Comparison of ENCODE assay signal across 8 mouse cellular contexts in genomic region chr8:95688073-95688672, GRCm38 (mm10). TPM values are rescaled to one million over a fixed set of nuclear protein-coding genes. Genes with fewer than 3 reads are reported as not detected.
DNase-seq lines count a peak whose midpoint lies in the region; ATAC-seq and TF ChIP-seq lines count a peak whose summit lies in the region.
"Had no signal": no experiment of that assay in that cellular context is flagged by ENCODE, and none has a peak within 500 bp of the region (broad histone marks: within the 10 kb centered on the region; RNA-seq: fewer than 3 reads in every experiment).

No protein-coding gene starts in this region.

- ATAC-seq in forebrain, postnatal 0 days: peak; percentile 68
- ATAC-seq in midbrain, embryonic 16.5 days: no peak

- 0 out of 2 replicates have a peak, but pooled peaks have one; percentile 11 for TF ChIP-seq CTCF in layer of hippocampus, adult 2 months (conservative IDR thresholded peaks at IDR 0.05)
- no peak for TF ChIP-seq CTCF in forebrain, postnatal 0 days (IDR thresholded peaks at IDR 0.05; ENCODE audit: low read depth)

- H3K4me2 ChIP-seq in forebrain, postnatal 0 days (ENCODE audit: low read depth): no peak overlapping the region
- no peak overlapping the region for H3K4me2 ChIP-seq in midbrain, embryonic 16.5 days (ENCODE audit: low read length)

- H3K4me3 ChIP-seq in layer of hippocampus, adult 2 months: no peak overlapping the region; the same call in 1 of the 2 replicates
- no peak overlapping the region for H3K4me3 ChIP-seq in forebrain, postnatal 0 days (ENCODE audit: low read depth, low read length)
- H3K4me3 ChIP-seq in midbrain, embryonic 16.5 days (ENCODE audit: low read depth, low read length): no peak overlapping the region

- peak overlapping the region; percentile 79 for H3K27ac ChIP-seq in layer of hippocampus, adult 2 months
- no peak overlapping the region for H3K27ac ChIP-seq in forebrain, postnatal 0 days (ENCODE audit: low read depth, low read length)
- H3K27ac ChIP-seq in midbrain, embryonic 16.5 days (ENCODE audit: low read length): no peak overlapping the region

- peak; percentile 61 to 73 for DNase-seq in layer of hippocampus, adult 2 months (ENCODE audit: low spot score in 2 of 2)
- no peak for DNase-seq in layer of hippocampus, postnatal 36 days
- DNase-seq in forebrain, postnatal 0 days: peak; percentile 57
- peak; percentile 49 to 65 for DNase-seq in layer of hippocampus, postnatal 10 days (ENCODE audit: low spot score in 2 of 2)
- peak; percentile 90 for DNase-seq in right cerebral cortex, postnatal 10 days (ENCODE audit: low spot score in 2 of 2)
- no peak for DNase-seq in embryo, embryonic 11 days

- H3K9ac ChIP-seq in forebrain, postnatal 0 days: no peak overlapping the region
- no peak overlapping the region for H3K9ac ChIP-seq in midbrain, embryonic 16.5 days (ENCODE audit: low read depth, low read length)

- H3K9me3 ChIP-seq in forebrain, postnatal 0 days (ENCODE audit: low read length): no peaks in the 10 kb centered on the region
- H3K9me3 ChIP-seq in midbrain, embryonic 16.5 days (replicated peaks; ENCODE audit: control insufficient read depth, low read length, poor library complexity, severe bottlenecking): no peaks in the 10 kb centered on the region
- H3K9me3 ChIP-seq: G1E had no signal

- no peaks in the 10 kb centered on the region for H3K4me1 ChIP-seq in forebrain, postnatal 0 days (ENCODE audit: insufficient read depth)
- no peaks in the 10 kb centered on the region for H3K4me1 ChIP-seq in midbrain, embryonic 16.5 days (ENCODE audit: control insufficient read depth, insufficient read depth, low read length)

- WGBS in forebrain, postnatal 0 days: 35% methylated on average over 10 of the region's 10 CpGs
- WGBS in midbrain, embryonic 16.5 days: 77% methylated on average over 10 of the region's 10 CpGs

- H3K36me3 ChIP-seq in forebrain, postnatal 0 days (ENCODE audit: insufficient read depth): no peaks in the 10 kb centered on the region
- H3K36me3 ChIP-seq in midbrain, embryonic 16.5 days (ENCODE audit: control insufficient read depth, insufficient read depth, low read length): no peaks in the 10 kb centered on the region
- H3K36me3 ChIP-seq: G1E had no signal

- H3K27me3 ChIP-seq in forebrain, postnatal 0 days (ENCODE audit: insufficient read depth, low read length): no peaks in the 10 kb centered on the region
- H3K27me3 ChIP-seq in midbrain, embryonic 16.5 days (ENCODE audit: control insufficient read depth, insufficient read depth, low read depth, low read length): no peaks in the 10 kb centered on the region

RNA-seq across cellular contexts. Expression of gene Ndrg4, which starts 11.4 kb away (rescaled TPM):
- 1,000 to 10,000 TPM; 1,421 to 1,432 TPM for total RNA-seq in layer of hippocampus, adult 2 months (2021)
- 1,000 to 10,000 TPM; 1,402 to 1,427 TPM for total RNA-seq in layer of hippocampus, postnatal 36 days (2021)
- 549 and 619 TPM in 2 replicates for total RNA-seq in forebrain, postnatal 0 days (2014; rRNA removed)
- polyA plus RNA-seq in forebrain, postnatal 0 days (2015; fragmentation: Nextera tagmentation; extraction: Ambion mirVana): 428 and 484 TPM in 2 replicates
- total RNA-seq in layer of hippocampus, postnatal 10 days (2021): 1,000 to 10,000 TPM; 1,214 to 1,219 TPM
- polyA plus RNA-seq in midbrain, embryonic 16.5 days (2015; fragmentation: Nextera tagmentation; extraction: Ambion mirVana): 394 and 511 TPM in 2 replicates
- polyA plus RNA-seq: G1E had no signal

RNA-seq across cellular contexts. Expression of gene Setd6, which starts 27.5 kb away (rescaled TPM):
- 10 to 100 TPM; 16.4 to 21.9 TPM for total RNA-seq in layer of hippocampus, adult 2 months (2021)
- 10 to 100 TPM; 19.5 to 21.1 TPM for total RNA-seq in layer of hippocampus, postnatal 36 days (2021)
- total RNA-seq in forebrain, postnatal 0 days (2014; rRNA removed): 24.9 and 29.8 TPM in 2 replicates
- polyA plus RNA-seq in forebrain, postnatal 0 days (2015; fragmentation: Nextera tagmentation; extraction: Ambion mirVana): 37.1 and 40.0 TPM in 2 replicates
- 10 to 100 TPM; 21.7 to 27.4 TPM for total RNA-seq in layer of hippocampus, postnatal 10 days (2021)
- polyA plus RNA-seq in midbrain, embryonic 16.5 days (2015; fragmentation: Nextera tagmentation; extraction: Ambion mirVana): 34.3 TPM in 2 replicates

RNA-seq across cellular contexts. Expression of gene Gins3, which starts 54.9 kb away (rescaled TPM):
- total RNA-seq in layer of hippocampus, adult 2 months (2021): 1 to 10 TPM; 1.9 to 2.9 TPM
- 1 to 10 TPM; 1.6 to 1.8 TPM for total RNA-seq in layer of hippocampus, postnatal 36 days (2021)
- 3.8 and 4.3 TPM in 2 replicates for total RNA-seq in forebrain, postnatal 0 days (2014; rRNA removed)
- polyA plus RNA-seq in forebrain, postnatal 0 days (2015; fragmentation: Nextera tagmentation; extraction: Ambion mirVana): 3.2 and 4.4 TPM in 2 replicates
- 1 to 10 TPM; 2.5 to 2.6 TPM for total RNA-seq in layer of hippocampus, postnatal 10 days (2021)
- polyA plus RNA-seq in midbrain, embryonic 16.5 days (2015; fragmentation: Nextera tagmentation; extraction: Ambion mirVana): 6.1 and 8.1 TPM in 2 replicates

Comparison
In these comparisons a context has a peak if more than half of its experiments do, and no peak if none do; other contexts are left out.
1. DNase-seq: peak in layer of hippocampus, adult 2 months (2 of 2), forebrain, postnatal 0 days (single experiment), layer of hippocampus, postnatal 10 days (2 of 2) and right cerebral cortex, postnatal 10 days (2 of 2); none in layer of hippocampus, postnatal 36 days (0 of 2) and embryo, embryonic 11 days (single experiment).